Comparison of ENCODE assay signal across 18 mouse cellular contexts in genomic region chr11:56751918-56752317, GRCm38 (mm10).
DNase-seq lines count a peak whose midpoint lies in the region; ATAC-seq lines count a peak whose summit lies in the region.
"Had no signal": no experiment of that assay in that cellular context is flagged by ENCODE, and none has a peak within 500 bp of the region (broad histone marks: within the 10 kb centered on the region; RNA-seq: fewer than 3 reads in every experiment).

No protein-coding gene starts in this region.

- H3K27ac ChIP-seq in heart, embryonic 12.5 days (ENCODE audit: poor library complexity, severe bottlenecking), result no peak overlapping the region
- peak overlapping the region; percentile 27; the same call in 1 of the 2 replicates for H3K27ac ChIP-seq in heart, embryonic 15.5 days
- H3K27ac ChIP-seq in kidney, embryonic 16.5 days (ENCODE audit: low read length), result no peak overlapping the region
- H3K27ac ChIP-seq: forebrain, embryonic 10.5 days; heart, adult 2 months; limb, embryonic 12.5 days; liver, embryonic 15.5 days; neural tube, embryonic 12.5 days; stomach, embryonic 15.5 days had no signal

- H3K9me3 ChIP-seq in heart, embryonic 12.5 days (replicated peaks), result no peaks in the 10 kb centered on the region
- H3K9me3 ChIP-seq in heart, embryonic 15.5 days (replicated peaks), result no peaks in the 10 kb centered on the region
- H3K9me3 ChIP-seq in kidney, embryonic 16.5 days (ENCODE audit: low read length), result no peaks in the 10 kb centered on the region
- H3K9me3 ChIP-seq: forebrain, embryonic 10.5 days; limb, embryonic 12.5 days; liver, embryonic 15.5 days; neural tube, embryonic 12.5 days; stomach, embryonic 15.5 days had no signal

- peak; percentile 91 for DNase-seq in heart, adult 11 months
- peak; percentile 19 to 38 for DNase-seq in heart, adult 9 months (ENCODE audit: low spot score in 2 of 2)
- peak; percentile 13 for DNase-seq in lung, postnatal 25 days (ENCODE audit: low spot score)
- no peak for DNase-seq in embryo, embryonic 11 days
- DNase-seq: kidney, adult 2 months; kidney, postnatal 4 days; thymus, postnatal 14 days had no signal

- no peaks in the 10 kb centered on the region for H3K36me3 ChIP-seq in heart, embryonic 12.5 days
- no peaks in the 10 kb centered on the region for H3K36me3 ChIP-seq in heart, embryonic 15.5 days
- no peaks in the 10 kb centered on the region for H3K36me3 ChIP-seq in kidney, embryonic 16.5 days (ENCODE audit: insufficient read depth, low read length)
- H3K36me3 ChIP-seq: forebrain, embryonic 10.5 days; G1E; limb, embryonic 12.5 days; liver, embryonic 15.5 days; neural tube, embryonic 12.5 days; stomach, embryonic 15.5 days had no signal

- no peak overlapping the region for H3K9ac ChIP-seq in heart, embryonic 12.5 days
- no peak overlapping the region for H3K9ac ChIP-seq in heart, embryonic 15.5 days
- no peak overlapping the region for H3K9ac ChIP-seq in kidney, embryonic 16.5 days (replicated peaks; ENCODE audit: low read length)
- H3K9ac ChIP-seq: limb, embryonic 12.5 days; liver, embryonic 15.5 days; neural tube, embryonic 12.5 days; stomach, embryonic 15.5 days had no signal

- no peaks in the 10 kb centered on the region for H3K27me3 ChIP-seq in heart, embryonic 12.5 days (replicated peaks)
- H3K27me3 ChIP-seq in heart, embryonic 15.5 days, result no peaks in the 10 kb centered on the region
- no peaks in the 10 kb centered on the region for H3K27me3 ChIP-seq in kidney, embryonic 16.5 days (ENCODE audit: insufficient read depth, low read length)
- H3K27me3 ChIP-seq: limb, embryonic 12.5 days; liver, embryonic 15.5 days; neural tube, embryonic 12.5 days; stomach, embryonic 15.5 days had no signal

- H3K4me2 ChIP-seq in heart, embryonic 12.5 days, result no peak overlapping the region
- H3K4me2 ChIP-seq in heart, embryonic 15.5 days, result no peak overlapping the region
- no peak overlapping the region for H3K4me2 ChIP-seq in kidney, embryonic 16.5 days (replicated peaks; ENCODE audit: low read depth, low read length)
- H3K4me2 ChIP-seq: limb, embryonic 12.5 days; liver, embryonic 15.5 days; neural tube, embryonic 12.5 days; stomach, embryonic 15.5 days had no signal

- no peak for ATAC-seq in heart, embryonic 12.5 days (ENCODE audit: insufficient number of reproducible peaks, low FRiP score)
- peak; percentile 75 for ATAC-seq in heart, embryonic 15.5 days (replicated peaks; ENCODE audit: insufficient number of reproducible peaks, insufficient read depth, low FRiP score, low read depth)
- ATAC-seq in kidney, embryonic 16.5 days (ENCODE audit: low FRiP score, low TSS enrichment), result no peak
- ATAC-seq: hindbrain, embryonic 16.5 days had no signal

- H3K4me3 ChIP-seq in heart, embryonic 12.5 days, result no peak overlapping the region
- no peak overlapping the region for H3K4me3 ChIP-seq in heart, embryonic 15.5 days
- no peak overlapping the region for H3K4me3 ChIP-seq in kidney, embryonic 16.5 days (ENCODE audit: low read length)
- H3K4me3 ChIP-seq: forebrain, embryonic 10.5 days; heart, adult 2 months; limb, embryonic 12.5 days; liver, embryonic 15.5 days; neural tube, embryonic 12.5 days; stomach, embryonic 15.5 days had no signal

- H3K4me1 ChIP-seq in heart, embryonic 12.5 days (replicated peaks), result peaks cover 5% of the 10 kb centered on the region; the same call in 1 of the 2 replicates
- H3K4me1 ChIP-seq in heart, embryonic 15.5 days (replicated peaks), result peaks cover 9% of the 10 kb centered on the region; the same call in 1 of the 2 replicates
- H3K4me1 ChIP-seq in kidney, embryonic 16.5 days (ENCODE audit: insufficient read depth, low read length), result no peaks in the 10 kb centered on the region
- H3K4me1 ChIP-seq: limb, embryonic 12.5 days; liver, embryonic 15.5 days; neural tube, embryonic 12.5 days; stomach, embryonic 15.5 days had no signal

- WGBS in heart, embryonic 12.5 days, result 30% methylated on average over 5 of the region's 5 CpGs
- WGBS in heart, embryonic 15.5 days, result 34% methylated on average over 5 of the region's 5 CpGs
- WGBS in kidney, embryonic 16.5 days, result 65% methylated on average over 5 of the region's 5 CpGs
